Mouse (Mus musculus) hindbrain, embryonic 12.5 days (tissue): Measurements from ENCODE around the gene Dclk2. TPM values are rescaled to one million over a fixed set of nuclear protein-coding genes. Genes with fewer than 3 reads are reported as not detected.

Source experiments
- ATAC-seq: fragments of 200-750 bp; cut with Nextera tagmentation; 2 replicates; pipeline ENCODE4 v1.8.0; 2017; ENCODE audit warnings: moderate TSS enrichment; ENCODE audit not compliant: low FRiP score
- H3K27ac ChIP-seq: fragments of 300-500 bp; sonication (generic); 2 replicates; pipeline ENCODE4 v1.5.1; 2016; ENCODE audit warnings: mild to moderate bottlenecking
- H3K27me3 ChIP-seq: fragments of 300-500 bp; sonication (generic); 2 replicates; pipeline ENCODE4 v1.6.1; 2016; ENCODE audit warnings: mild to moderate bottlenecking
- H3K36me3 ChIP-seq: fragments of 300-500 bp; sonication (generic); 2 replicates; pipeline ENCODE4 v1.6.1; 2016; ENCODE audit warnings: mild to moderate bottlenecking
- H3K4me1 ChIP-seq: fragments of 300-500 bp; sonication (generic); 2 replicates; pipeline ENCODE4 v1.6.1; 2016
- H3K4me2 ChIP-seq: fragments of 300-500 bp; sonication (generic); replicated peaks from 2 replicates; pipeline ENCODE4 v1.6.1; 2016; ENCODE audit warnings: mild to moderate bottlenecking
- H3K4me3 ChIP-seq: fragments of 300-500 bp; sonication (generic); 2 replicates; pipeline ENCODE4 v1.5.1; 2016; ENCODE audit warnings: mild to moderate bottlenecking
- H3K9ac ChIP-seq: fragments of 300-500 bp; sonication (generic); 2 replicates; pipeline ENCODE4 v1.6.1; 2016; ENCODE audit warnings: mild to moderate bottlenecking, moderate library complexity
- H3K9me3 ChIP-seq: fragments of 300-500 bp; sonication (generic); replicated peaks from 2 replicates; pipeline ENCODE4 v1.6.1; 2016; ENCODE audit warnings: mild to moderate bottlenecking
- WGBS: fragments of 180-500 bp; shearing (Covaris S2); methylation state at CpG from one replicate; pipeline ENCODE4 v1.1.7; 2016; 5-methylcytosine and 5-hydroxymethylcytosine counted together
- polyA plus RNA-seq: library from polyadenylated mRNA; unstranded; fragments of >200 nt; fragmentation: Nextera tagmentation; extraction: Ambion mirVana; gene quantifications from 2 replicates; pipeline ENCODE4 v1.2.1, GENCODE M21; 2016

The Dclk2 gene
- polyA plus RNA-seq, 1 experiment from 2014 or later: 74.8 TPM

DNA sequence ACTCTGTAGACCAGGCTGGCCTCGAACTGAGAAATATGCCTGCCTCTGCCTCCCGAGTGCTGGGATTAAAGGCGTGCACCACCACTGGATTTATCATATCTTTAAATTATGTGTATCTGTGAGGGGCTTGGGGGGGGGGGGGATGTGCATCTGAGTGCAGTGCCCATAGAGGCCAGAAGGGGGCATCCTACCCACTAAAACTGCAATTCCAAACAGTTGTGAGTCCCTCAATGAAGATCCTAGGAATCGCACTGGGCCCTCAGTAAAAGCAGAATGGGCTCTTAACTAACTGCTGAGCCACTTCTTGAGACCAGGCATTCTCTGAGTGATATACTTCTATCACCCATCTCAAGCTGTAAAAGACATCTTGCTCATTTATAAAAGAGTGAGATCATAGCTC lies 85.5 kb downstream of the Dclk2 start:
- H3K36me3 ChIP-seq: peaks cover 14% of the 10 kb centered on the region; the same call in 1 of the 2 replicates
- no peaks in the 10 kb centered on the region for H3K9me3 ChIP-seq
- peaks cover 31% of the 10 kb centered on the region for H3K4me1 ChIP-seq
- H3K9ac ChIP-seq: no peak overlapping the region
- no peak overlapping the region for H3K27ac ChIP-seq
- no peaks in the 10 kb centered on the region for H3K27me3 ChIP-seq
- no peak overlapping the region for H3K4me3 ChIP-seq
- WGBS: 90% methylated on average over 4 of the region's 4 CpGs
- H3K4me2 ChIP-seq: no peak overlapping the region
- no peak for ATAC-seq

DNA sequence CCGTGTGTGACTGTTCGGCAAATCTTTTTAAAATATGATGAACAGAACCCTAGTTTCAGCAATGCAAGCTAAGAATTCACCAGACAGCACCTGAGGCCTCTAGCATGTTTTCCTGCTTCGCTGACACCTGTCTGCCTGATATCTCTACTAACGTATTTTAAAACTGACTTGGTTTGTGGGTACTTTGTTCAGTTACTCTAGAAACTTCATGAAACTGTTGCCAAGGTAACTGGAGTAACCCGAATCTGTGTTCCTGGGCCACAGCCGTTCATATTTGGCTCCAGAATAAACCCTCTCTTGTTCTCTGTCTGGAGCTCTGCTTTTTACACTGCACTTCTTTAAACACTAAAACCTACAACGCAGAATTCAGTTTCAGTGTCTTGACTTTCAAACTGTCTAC lies 86.3 kb downstream of the Dclk2 start:
- Histone ChIP-seq H3K9ac (no peak overlapping the region), H3K4me3 (no peak overlapping the region), H3K27ac (no peak overlapping the region; the same call in 1 of the 2 replicates), H3K4me1 (peaks cover 29% of the 10 kb centered on the region), H3K27me3 (no peaks in the 10 kb centered on the region), H3K4me2 (no peak overlapping the region), H3K36me3 (peaks cover 14% of the 10 kb centered on the region; the same call in 1 of the 2 replicates), H3K9me3 (no peaks in the 10 kb centered on the region)
- 68% methylated on average over 7 of the region's 7 CpGs for WGBS
- ATAC-seq: no peak

GRCm38 (mm10) chr3:86832591-86833267 lies 87.9 kb downstream of the Dclk2 start:
- Histone ChIP-seq H3K27me3 (no peaks in the 10 kb centered on the region), H3K36me3 (peaks cover 11% of the 10 kb centered on the region; the same call in 1 of the 2 replicates), H3K4me2 (peak overlapping the region; percentile 9; the same call in 1 of the 2 replicates), H3K4me1 (peaks cover 29% of the 10 kb centered on the region), H3K4me3 (no peak overlapping the region), H3K9ac (no peak overlapping the region), H3K27ac (peak overlapping the region; percentile 40; the same call in 1 of the 2 replicates), H3K9me3 (no peaks in the 10 kb centered on the region)
- ATAC-seq: peak; percentile 66
- WGBS: 24% methylated on average over 14 of the region's 14 CpGs

DNA sequence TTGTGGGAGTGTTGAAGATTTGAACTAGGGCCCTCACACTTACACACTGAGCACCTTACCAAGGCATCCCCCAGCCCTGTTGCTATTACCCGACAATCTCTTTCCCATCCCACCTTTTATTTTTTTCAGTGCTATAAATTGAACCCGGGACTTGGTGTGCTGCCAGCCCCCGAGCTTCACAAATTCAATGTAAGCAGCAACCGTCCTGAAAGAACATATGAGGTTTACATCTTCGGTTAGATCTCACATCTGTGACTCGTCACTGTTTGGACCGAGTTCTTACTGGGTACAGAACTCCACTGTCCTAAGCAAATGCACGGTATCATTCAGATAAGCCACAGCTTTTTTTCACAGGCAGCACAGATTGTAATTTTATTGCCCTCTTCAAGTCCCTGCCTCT lies 88.5 kb downstream of the Dclk2 start:
- no peak overlapping the region for H3K4me3 ChIP-seq
- H3K27ac ChIP-seq: no peak overlapping the region; the same call in 1 of the 2 replicates
- no peaks in the 10 kb centered on the region for H3K9me3 ChIP-seq
- peaks cover 29% of the 10 kb centered on the region for H3K4me1 ChIP-seq
- ATAC-seq: peak; percentile 51; the same call in 1 of the 2 replicates
- H3K9ac ChIP-seq: no peak overlapping the region
- H3K27me3 ChIP-seq: no peaks in the 10 kb centered on the region
- 74% methylated on average over 8 of the region's 8 CpGs for WGBS
- H3K4me2 ChIP-seq: no peak overlapping the region
- H3K36me3 ChIP-seq: peaks cover 11% of the 10 kb centered on the region; the same call in 1 of the 2 replicates

DNA sequence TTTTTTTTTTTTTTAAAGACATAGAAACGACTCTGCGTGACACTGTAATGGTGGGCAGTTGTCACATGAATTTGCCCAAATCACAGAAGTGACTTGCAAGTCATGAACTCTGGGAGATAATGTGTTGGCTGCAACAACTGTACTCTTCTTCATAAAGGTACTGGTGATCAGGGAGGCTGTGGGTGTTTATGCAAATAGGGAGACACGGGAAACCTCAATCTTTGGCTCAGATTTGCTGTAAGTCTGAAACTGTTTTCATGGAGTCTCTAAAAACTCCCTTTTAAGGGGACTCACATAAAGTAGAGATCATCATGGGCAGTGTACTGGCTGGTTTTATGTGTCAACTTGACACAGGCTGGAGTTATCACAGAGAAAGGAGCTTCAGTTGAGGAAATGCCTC lies 93.1 kb downstream of the Dclk2 start:
- no peak overlapping the region for H3K27ac ChIP-seq
- no peaks in the 10 kb centered on the region for H3K9me3 ChIP-seq
- no peak overlapping the region for H3K9ac ChIP-seq
- H3K4me3 ChIP-seq: no peak overlapping the region
- H3K4me2 ChIP-seq: no peak overlapping the region
- WGBS: 95% methylated on average over 3 of the region's 3 CpGs
- ATAC-seq: no peak
- H3K36me3 ChIP-seq: peaks cover 16% of the 10 kb centered on the region; the same call in 1 of the 2 replicates
- peaks cover 8% of the 10 kb centered on the region for H3K4me1 ChIP-seq
- no peaks in the 10 kb centered on the region for H3K27me3 ChIP-seq

DNA sequence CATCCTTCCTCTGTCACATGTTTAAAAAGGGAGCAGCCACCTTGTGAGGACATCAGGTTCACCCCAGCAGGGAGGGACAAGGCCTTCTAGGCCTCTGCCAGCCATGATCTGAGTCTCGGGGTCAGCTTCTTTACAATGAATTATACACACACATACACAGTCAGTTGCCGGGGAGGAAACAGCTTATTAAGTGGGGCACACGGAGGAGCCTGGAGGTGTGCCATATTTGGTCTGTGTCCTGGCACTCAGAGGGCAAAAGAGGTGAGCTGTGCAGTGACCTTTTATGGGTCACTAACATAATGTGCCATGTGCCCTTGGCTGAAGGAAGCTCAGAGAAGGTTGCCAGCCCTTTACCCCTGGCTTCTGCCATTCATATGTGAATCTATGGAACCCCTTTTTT lies 99.3 kb downstream of the Dclk2 start:
- Histone ChIP-seq H3K4me2 (no peak overlapping the region), H3K9me3 (no peaks in the 10 kb centered on the region), H3K27ac (no peak overlapping the region), H3K27me3 (no peaks in the 10 kb centered on the region), H3K36me3 (peaks cover 5% of the 10 kb centered on the region; the same call in 1 of the 2 replicates), H3K4me3 (no peak overlapping the region), H3K4me1 (peaks cover 15% of the 10 kb centered on the region; the same call in 1 of the 2 replicates), H3K9ac (no peak overlapping the region)
- no peak for ATAC-seq
- WGBS: 68% methylated on average over 3 of the region's 3 CpGs

- no peak for ATAC-seq
- 59% methylated on average over 10 of the region's 10 CpGs for WGBS
- H3K4me1 ChIP-seq: peaks cover 15% of the 10 kb centered on the region; the same call in 1 of the 2 replicates
- H3K27ac ChIP-seq: no peak overlapping the region
- H3K4me2 ChIP-seq: no peak overlapping the region
- H3K27me3 ChIP-seq: no peaks in the 10 kb centered on the region
- peaks cover 5% of the 10 kb centered on the region; the same call in 1 of the 2 replicates for H3K36me3 ChIP-seq
- H3K9me3 ChIP-seq: no peaks in the 10 kb centered on the region
- no peak overlapping the region for H3K4me3 ChIP-seq
- no peak overlapping the region for H3K9ac ChIP-seq
Observed at GRCm38 (mm10) chr3:86820344-86820743, 100.3 kb downstream of the Dclk2 start.

- Histone ChIP-seq H3K9ac (no peak overlapping the region), H3K9me3 (no peaks in the 10 kb centered on the region), H3K36me3 (peaks cover 11% of the 10 kb centered on the region), H3K27ac (peak overlapping the region; percentile 55; the same call in 1 of the 2 replicates), H3K4me2 (no peak overlapping the region), H3K27me3 (no peaks in the 10 kb centered on the region), H3K4me3 (no peak overlapping the region), H3K4me1 (peaks cover 15% of the 10 kb centered on the region; the same call in 1 of the 2 replicates)
- WGBS: over 99% methylated on average over 6 of the region's 6 CpGs
- ATAC-seq: no peak
Observed at GRCm38 (mm10) chr3:86819372-86819771, 101.3 kb downstream of the Dclk2 start.

- Histone ChIP-seq H3K4me2 (no peak overlapping the region), H3K4me3 (no peak overlapping the region), H3K9ac (no peak overlapping the region), H3K27me3 (no peaks in the 10 kb centered on the region), H3K9me3 (no peaks in the 10 kb centered on the region), H3K4me1 (peaks cover 15% of the 10 kb centered on the region; the same call in 1 of the 2 replicates), H3K36me3 (peaks cover 11% of the 10 kb centered on the region), H3K27ac (no peak overlapping the region)
- 60% methylated on average over 13 of the region's 13 CpGs for WGBS
- no peak for ATAC-seq
Observed at GRCm38 (mm10) chr3:86818001-86818585, 102.6 kb downstream of the Dclk2 start.

DNA sequence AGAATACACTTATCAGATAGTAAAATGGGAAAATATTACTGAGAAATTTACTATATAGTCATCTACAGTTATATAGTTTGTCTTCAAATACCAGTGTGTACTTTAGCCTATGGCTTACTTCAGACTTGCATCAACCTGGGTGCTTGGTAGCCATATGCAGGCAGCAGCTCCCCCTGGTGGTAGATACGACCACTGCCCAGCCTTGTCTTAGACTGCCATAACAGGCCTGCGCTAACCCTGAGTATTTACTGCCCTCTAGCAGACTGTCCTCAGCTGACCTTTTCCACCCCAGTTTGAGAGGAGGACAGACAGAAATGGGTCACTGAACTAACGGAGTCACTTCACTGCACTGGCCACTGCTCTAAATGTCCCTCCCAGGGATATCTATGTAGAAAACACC lies 108.0 kb downstream of the Dclk2 start:
- H3K36me3 ChIP-seq: peaks cover 11% of the 10 kb centered on the region
- no peaks in the 10 kb centered on the region for H3K9me3 ChIP-seq
- H3K4me2 ChIP-seq: no peak overlapping the region
- peak; percentile 80 for ATAC-seq
- no peak overlapping the region for H3K4me3 ChIP-seq
- H3K27ac ChIP-seq: no peak overlapping the region
- no peaks in the 10 kb centered on the region for H3K27me3 ChIP-seq
- H3K4me1 ChIP-seq: peaks cover 2% of the 10 kb centered on the region; the same call in 1 of the 2 replicates
- no peak overlapping the region for H3K9ac ChIP-seq
- WGBS: 18% methylated on average over 3 of the region's 3 CpGs

GRCm38 (mm10) chr3:86810908-86811307 lies 109.7 kb downstream of the Dclk2 start:
- Histone ChIP-seq H3K4me2 (no peak overlapping the region), H3K36me3 (peaks cover 14% of the 10 kb centered on the region), H3K9ac (no peak overlapping the region), H3K27ac (no peak overlapping the region), H3K9me3 (no peaks in the 10 kb centered on the region), H3K4me3 (no peak overlapping the region), H3K27me3 (no peaks in the 10 kb centered on the region), H3K4me1 (peaks cover 2% of the 10 kb centered on the region; the same call in 1 of the 2 replicates)
- ATAC-seq: no peak
- 92% methylated on average over 5 of the region's 5 CpGs for WGBS

GRCm38 (mm10) chr3:86809646-86810045 lies 111.0 kb downstream of the Dclk2 start:
- Histone ChIP-seq H3K9ac (no peak overlapping the region), H3K27ac (no peak overlapping the region; the same call in 1 of the 2 replicates), H3K27me3 (no peaks in the 10 kb centered on the region), H3K4me2 (no peak overlapping the region), H3K4me1 (peaks cover 2% of the 10 kb centered on the region; the same call in 1 of the 2 replicates), H3K36me3 (peaks cover 20% of the 10 kb centered on the region), H3K9me3 (no peaks in the 10 kb centered on the region), H3K4me3 (no peak overlapping the region)
- no peak for ATAC-seq
- 57% methylated on average over 2 of the region's 2 CpGs for WGBS
